Mouse (Mus musculus) neural tube, embryonic 14.5 days (tissue): Measurements from ENCODE around the gene Pradc1. TPM values are rescaled to one million over a fixed set of nuclear protein-coding genes. Genes with fewer than 3 reads are reported as not detected.

Source experiments
- ATAC-seq: fragments of 200-750 bp; cut with Nextera tagmentation; 2 replicates; pipeline ENCODE4 v1.8.0; 2017; ENCODE audit warnings: low read depth, mild to moderate bottlenecking, moderate TSS enrichment, moderate library complexity
- H3K27ac ChIP-seq: fragments of 300-500 bp; sonication (generic); 2 replicates; pipeline ENCODE4 v1.5.1; 2014; ENCODE audit warnings: low read depth, mild to moderate bottlenecking, control low read depth, low read length, moderate library complexity, mixed read lengths
- H3K27me3 ChIP-seq: fragments of 300-500 bp; sonication (generic); 2 replicates; pipeline ENCODE4 v1.6.1; 2014; ENCODE audit warnings: low read length; ENCODE audit not compliant: control insufficient read depth, insufficient read depth
- H3K36me3 ChIP-seq: fragments of 300-500 bp; sonication (generic); 2 replicates; pipeline ENCODE4 v1.6.1; 2014; ENCODE audit warnings: low read length, mixed read lengths; ENCODE audit not compliant: control insufficient read depth, insufficient read depth
- H3K4me1 ChIP-seq: fragments of 300-500 bp; sonication (generic); 2 replicates; pipeline ENCODE4 v1.6.1; 2014; ENCODE audit warnings: low read length; ENCODE audit not compliant: control insufficient read depth, insufficient read depth
- H3K4me2 ChIP-seq: fragments of 300-500 bp; sonication (generic); 2 replicates; pipeline ENCODE4 v1.6.1; 2014; ENCODE audit warnings: mild to moderate bottlenecking, low read depth, low read length, control low read depth
- H3K4me3 ChIP-seq: fragments of 300-500 bp; sonication (generic); 2 replicates; pipeline ENCODE4 v1.5.1; 2014; ENCODE audit warnings: low read depth, low read length, control low read depth, mixed read lengths
- H3K9ac ChIP-seq: fragments of 300-500 bp; sonication (generic); replicated peaks from 2 replicates; pipeline ENCODE4 v1.6.1; 2014; ENCODE audit warnings: low read depth, mild to moderate bottlenecking, control low read depth, low read length, mixed read lengths
- H3K9me3 ChIP-seq: fragments of 300-500 bp; sonication (generic); 2 replicates; pipeline ENCODE4 v1.6.1; 2016; ENCODE audit warnings: low read length; ENCODE audit not compliant: control insufficient read depth
- WGBS: fragments of 180-500 bp; shearing (Covaris S2); extraction: QIAGEN DNeasy Blood & Tissue Kit; methylation state at CpG from one replicate; pipeline ENCODE4 v1.1.7; 2014; 5-methylcytosine and 5-hydroxymethylcytosine counted together
- polyA plus RNA-seq: library from polyadenylated mRNA; unstranded; fragments of >200 nt; fragmentation: Nextera tagmentation; extraction: Ambion mirVana; gene quantifications from 2 replicates; pipeline ENCODE4 v1.2.1, GENCODE M21; 2014

Pradc1 gene
- polyA plus RNA-seq, 1 experiment from 2014 or later: 23.0 TPM

DNA sequence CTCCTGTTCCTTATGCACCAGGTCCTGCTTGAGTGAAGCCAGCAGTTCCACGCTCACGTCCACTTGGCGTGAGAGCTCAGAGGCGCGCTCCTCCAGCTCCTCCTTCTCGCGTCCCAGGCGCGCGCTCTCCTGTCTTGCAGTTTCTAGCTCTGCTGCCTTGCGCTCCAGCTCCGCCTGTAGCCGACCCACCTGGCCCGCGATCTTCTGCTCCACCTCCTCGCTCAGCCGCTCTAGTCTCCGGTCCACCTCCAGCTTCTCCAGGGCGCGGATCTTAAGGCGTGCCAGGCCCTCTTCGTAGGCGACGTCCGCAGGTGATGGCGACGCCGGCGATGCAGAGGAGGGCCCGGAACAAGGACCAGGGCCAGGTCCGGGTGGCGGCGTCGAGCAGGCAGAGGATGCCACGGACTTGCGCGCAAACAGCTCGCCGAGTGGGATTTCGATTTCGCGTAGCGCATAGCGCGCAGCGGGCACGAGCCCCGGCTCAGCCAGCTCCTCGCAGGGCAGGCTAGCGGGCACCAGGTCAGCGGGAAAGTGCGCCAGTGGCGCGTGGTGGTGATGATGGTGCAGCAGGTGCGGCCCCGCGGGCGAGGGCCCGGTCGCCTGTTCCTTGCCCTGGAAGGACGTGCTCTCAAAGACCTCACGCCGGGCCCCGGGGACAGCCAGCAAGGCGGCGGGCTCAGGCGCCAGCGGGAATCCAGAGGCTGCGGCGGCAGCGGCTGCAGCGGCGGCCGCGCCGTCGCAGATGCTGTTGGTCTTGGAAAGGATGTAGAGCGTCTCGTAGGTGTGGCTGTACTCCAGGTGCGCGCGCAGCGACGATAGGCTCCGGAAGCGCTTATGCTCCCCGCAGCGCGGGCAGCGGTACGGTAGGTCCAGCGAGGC, 32.3 kb upstream of the Pradc1 start:
- Histone ChIP-seq H3K4me3 (peak overlapping the region; percentile 20), H3K27me3 (peaks cover 25% of the 10 kb centered on the region), H3K27ac (no peak overlapping the region), H3K36me3 (no peaks in the 10 kb centered on the region), H3K9ac (no peak overlapping the region), H3K4me1 (0 out of 2 replicates have a peak, but pooled peaks cover 3% of the 10 kb centered on the region), H3K9me3 (no peaks in the 10 kb centered on the region), H3K4me2 (peak overlapping the region; percentile 45)
- no peak for ATAC-seq
- 4% methylated on average over 89 of the region's 92 CpGs for whole genome bisulfite sequencing

GRCm38 (mm10) chr6:85480685-85481084, 28.9 kb upstream of the Pradc1 start:
- Histone ChIP-seq H3K36me3 (no peaks in the 10 kb centered on the region), H3K27me3 (peaks cover 20% of the 10 kb centered on the region), H3K4me2 (no peak overlapping the region), H3K9ac (no peak overlapping the region), H3K27ac (no peak overlapping the region), H3K4me3 (no peak overlapping the region), H3K9me3 (no peaks in the 10 kb centered on the region), H3K4me1 (0 out of 2 replicates have a peak, but pooled peaks cover 3% of the 10 kb centered on the region)
- ATAC-seq: no peak
- WGBS: 65% methylated on average over 16 of the region's 16 CpGs

DNA sequence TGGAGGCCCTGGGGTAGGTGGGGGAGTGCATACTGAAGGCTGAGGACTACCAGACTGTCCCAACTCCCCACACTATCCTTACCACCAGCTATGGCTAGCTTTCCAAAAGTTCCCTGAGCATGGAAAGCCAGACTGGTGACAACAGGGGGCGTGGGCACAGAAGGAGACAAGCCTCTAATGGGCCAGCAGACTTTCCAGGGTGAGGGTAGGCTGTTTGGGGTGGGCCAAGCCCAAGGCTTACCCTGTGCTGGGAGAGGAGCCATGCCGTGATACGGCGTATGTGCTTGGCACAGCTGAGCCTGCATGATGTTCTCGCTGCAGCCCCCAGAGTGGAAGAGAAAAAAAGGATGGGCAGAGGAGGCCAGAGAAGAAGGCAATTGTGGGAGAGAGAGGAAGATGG, 28.2 kb upstream of the Pradc1 start:
- no peaks in the 10 kb centered on the region for H3K36me3 ChIP-seq
- H3K4me2 ChIP-seq: no peak overlapping the region
- no peak overlapping the region for H3K4me3 ChIP-seq
- no peak overlapping the region for H3K27ac ChIP-seq
- no peak for ATAC-seq
- no peak overlapping the region for H3K9ac ChIP-seq
- peaks cover 15% of the 10 kb centered on the region for H3K27me3 ChIP-seq
- WGBS: 82% methylated on average over 5 of the region's 5 CpGs
- 0 out of 2 replicates have a peak, but pooled peaks cover 3% of the 10 kb centered on the region for H3K4me1 ChIP-seq
- no peaks in the 10 kb centered on the region for H3K9me3 ChIP-seq

DNA sequence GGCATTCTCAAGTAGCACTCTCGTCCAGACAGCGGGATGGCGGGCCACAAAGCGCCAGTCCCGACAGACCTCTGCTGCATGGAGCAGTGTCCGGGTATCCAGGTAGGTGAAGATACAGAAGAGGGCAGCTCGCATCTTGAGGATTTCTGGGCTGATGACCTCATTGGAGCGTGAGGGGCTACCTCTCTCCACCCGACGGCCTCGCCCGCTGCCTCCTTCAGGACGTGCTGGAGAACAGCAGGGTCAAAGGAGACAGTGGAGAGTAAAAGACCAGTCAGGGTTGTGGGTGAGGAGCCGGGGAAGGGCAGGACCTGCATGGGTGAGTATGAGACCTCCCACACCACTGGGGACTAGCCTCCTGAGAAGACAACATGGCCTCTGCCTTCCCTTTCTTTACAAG, 26.6 kb upstream of the Pradc1 start:
- no peak for ATAC-seq
- 46% methylated on average over 14 of the region's 14 CpGs for WGBS

GRCm38 (mm10) chr6:85477366-85477917, 25.7 kb upstream of the Pradc1 start:
- Histone ChIP-seq H3K27ac (no peak overlapping the region), H3K4me1 (no peaks in the 10 kb centered on the region), H3K9me3 (no peaks in the 10 kb centered on the region), H3K27me3 (no peaks in the 10 kb centered on the region), H3K36me3 (peaks cover 5% of the 10 kb centered on the region; the same call in 1 of the 2 replicates), H3K4me3 (no peak overlapping the region), H3K9ac (no peak overlapping the region), H3K4me2 (no peak overlapping the region)
- ATAC-seq: no peak
- 41% methylated on average over 10 of the region's 10 CpGs for WGBS

More for the DNA sequence above, 26.6 kb upstream of the Pradc1 start:
- H3K4me2 ChIP-seq: no peak overlapping the region
- H3K9ac ChIP-seq: no peak overlapping the region
- no peak overlapping the region for H3K27ac ChIP-seq
- H3K4me3 ChIP-seq: no peak overlapping the region
- no peaks in the 10 kb centered on the region for H3K27me3 ChIP-seq
- H3K9me3 ChIP-seq: no peaks in the 10 kb centered on the region
- no peaks in the 10 kb centered on the region for H3K4me1 ChIP-seq
- H3K36me3 ChIP-seq: no peaks in the 10 kb centered on the region

DNA sequence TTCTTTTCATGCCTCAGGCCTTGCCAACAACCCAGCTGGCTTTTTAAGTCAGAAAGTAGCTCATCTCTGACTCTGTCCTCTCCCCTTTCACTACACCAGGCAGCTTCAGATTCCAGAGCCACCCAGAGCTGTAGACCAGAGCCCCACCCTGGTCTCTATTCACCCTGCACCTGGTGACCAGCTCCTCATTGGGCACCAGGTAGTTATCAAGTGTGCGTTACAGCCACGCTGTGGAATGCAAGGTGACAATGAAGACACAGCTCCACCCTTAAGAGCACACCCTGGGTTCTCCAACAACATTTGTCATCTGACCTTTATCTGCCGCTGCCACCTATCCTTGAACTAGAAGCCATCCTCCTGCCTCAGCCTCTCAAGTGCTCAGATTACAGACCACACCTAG, 23.8 kb upstream of the Pradc1 start:
- peaks cover 13% of the 10 kb centered on the region for H3K36me3 ChIP-seq
- no peaks in the 10 kb centered on the region for H3K9me3 ChIP-seq
- no peaks in the 10 kb centered on the region for H3K27me3 ChIP-seq
- ATAC-seq: no peak
- no peaks in the 10 kb centered on the region for H3K4me1 ChIP-seq
- no peak overlapping the region for H3K4me3 ChIP-seq
- H3K9ac ChIP-seq: no peak overlapping the region
- no peak overlapping the region for H3K27ac ChIP-seq
- WGBS: 96% methylated on average over 3 of the region's 3 CpGs
- no peak overlapping the region for H3K4me2 ChIP-seq

DNA sequence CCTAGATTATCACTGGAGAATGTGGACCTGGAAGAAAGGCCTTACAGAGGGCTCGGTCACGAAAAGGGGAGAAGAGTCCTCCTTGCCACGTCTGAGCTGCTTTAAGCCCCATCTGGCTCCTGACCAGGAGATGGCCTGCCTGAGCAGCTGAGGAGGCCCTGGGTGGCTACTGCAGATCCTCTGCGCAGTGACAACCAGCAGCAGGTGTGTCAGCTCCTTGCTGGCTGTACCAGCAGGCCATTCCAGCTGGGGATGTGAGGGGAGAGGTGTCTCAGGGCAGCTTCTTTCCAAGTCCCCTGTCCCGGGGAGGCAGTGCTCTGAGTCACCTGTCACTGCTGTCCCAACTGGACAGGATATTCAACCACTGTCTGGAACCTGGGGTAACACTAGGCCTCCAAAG, 20.8 kb upstream of the Pradc1 start:
- H3K4me1 ChIP-seq: no peaks in the 10 kb centered on the region
- no peak overlapping the region for H3K27ac ChIP-seq
- no peaks in the 10 kb centered on the region for H3K27me3 ChIP-seq
- ATAC-seq: no peak
- H3K9ac ChIP-seq: no peak overlapping the region
- no peaks in the 10 kb centered on the region for H3K9me3 ChIP-seq
- H3K4me3 ChIP-seq: no peak overlapping the region
- no peak overlapping the region for H3K4me2 ChIP-seq
- peaks cover 31% of the 10 kb centered on the region for H3K36me3 ChIP-seq
- WGBS: 58% methylated on average over 5 of the region's 5 CpGs

DNA sequence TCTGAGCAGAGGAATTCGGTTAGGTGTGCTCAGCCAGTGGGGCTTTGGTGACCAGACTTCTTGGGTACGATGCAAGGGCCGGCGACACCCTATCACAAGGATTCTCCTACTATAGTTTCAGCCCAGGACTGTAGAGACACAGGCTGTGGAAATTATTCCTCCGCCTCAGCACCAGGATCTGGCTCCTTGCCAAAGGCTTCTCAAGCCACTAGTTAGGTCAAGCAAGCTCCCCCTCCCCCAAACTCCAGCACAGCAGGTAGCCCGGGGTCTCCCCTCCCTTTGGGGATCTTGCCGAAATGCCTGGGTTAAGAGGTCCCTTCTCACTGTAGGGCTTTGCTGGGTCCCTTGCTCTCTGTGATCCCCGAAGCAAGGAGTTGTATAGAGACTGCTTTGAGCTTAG, 20.2 kb upstream of the Pradc1 start:
- 68% methylated on average over 8 of the region's 8 CpGs for WGBS
- Histone ChIP-seq H3K27ac (no peak overlapping the region), H3K4me1 (no peaks in the 10 kb centered on the region), H3K36me3 (peaks cover 37% of the 10 kb centered on the region), H3K9ac (no peak overlapping the region), H3K27me3 (no peaks in the 10 kb centered on the region), H3K4me2 (no peak overlapping the region), H3K4me3 (no peak overlapping the region), H3K9me3 (no peaks in the 10 kb centered on the region)
- no peak for ATAC-seq

DNA sequence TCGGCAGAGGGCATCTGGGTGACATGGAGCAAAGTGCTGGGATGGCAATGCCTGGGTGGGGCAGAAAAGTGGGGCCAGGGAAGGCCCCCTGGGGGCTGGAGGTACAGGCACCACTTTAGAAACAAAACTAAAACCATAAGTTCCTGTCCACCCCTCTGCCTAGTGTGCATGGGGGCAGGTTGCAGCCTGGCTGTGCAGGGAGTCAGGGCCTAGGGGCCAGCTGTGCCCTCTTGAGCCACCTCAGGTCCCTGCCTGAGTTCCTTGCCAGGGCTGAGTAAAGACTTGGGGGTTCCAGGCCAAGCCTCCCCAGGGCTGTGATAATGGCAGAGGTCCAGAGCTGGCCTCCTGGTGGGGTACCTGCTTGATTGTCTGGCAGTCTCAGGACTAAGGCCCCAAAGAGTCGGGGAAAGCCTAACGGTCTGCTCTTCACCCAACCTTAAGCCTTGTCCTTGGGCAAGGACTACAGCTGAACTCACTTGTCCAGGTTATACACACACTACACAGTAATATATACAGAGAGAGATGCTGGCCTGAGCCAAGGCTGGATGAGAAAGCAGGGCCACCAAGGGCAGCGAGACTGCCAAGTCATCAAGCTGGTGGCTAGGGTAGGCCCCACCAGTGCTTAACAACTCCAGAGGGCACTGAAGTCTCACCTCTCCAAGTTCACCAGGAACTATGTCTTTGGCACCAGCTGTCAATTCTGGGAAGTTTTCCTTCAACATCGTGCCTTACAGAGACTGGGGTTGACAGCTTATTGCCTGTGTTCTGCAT, 18.1 kb upstream of the Pradc1 start:
- Histone ChIP-seq H3K4me3 (no peak overlapping the region), H3K9me3 (no peaks in the 10 kb centered on the region), H3K4me1 (no peaks in the 10 kb centered on the region), H3K4me2 (no peak overlapping the region), H3K27ac (no peak overlapping the region), H3K9ac (no peak overlapping the region), H3K27me3 (no peaks in the 10 kb centered on the region), H3K36me3 (peaks cover 56% of the 10 kb centered on the region)
- WGBS: 79% methylated on average over 5 of the region's 5 CpGs
- ATAC-seq: no peak
